Mouse (Mus musculus) midbrain, postnatal 0 days (tissue): ENCODE results near the gene Brip1. TPM values are rescaled to one million over a fixed set of nuclear protein-coding genes. Genes with fewer than 3 reads are reported as not detected.
A peak's percentile ranks its signal among the peaks of the same experiment; 100 is the strongest.
"Not testable (repeated sequence)": the region's sequence is repeated elsewhere in the genome, so short reads cannot be mapped to it uniquely, and the experiment has no call there.

ENCODE experiments used
- ATAC-seq: fragments of 200-750 bp; cut with Nextera tagmentation; 2 replicates; pipeline ENCODE4 v1.8.0; 2017; ENCODE audit warnings: moderate number of reproducible peaks, mild to moderate bottlenecking, moderate TSS enrichment, moderate library complexity; ENCODE audit not compliant: low FRiP score
- DNase-seq: peaks from one replicate; pipeline ENCODE4 v3.0.0-alpha.2; 2015; ENCODE audit warnings: low spot score
- H3K27ac ChIP-seq: fragments of 300-500 bp; sonication (generic); 2 replicates; pipeline ENCODE4 v1.5.1; 2014; ENCODE audit warnings: low read depth, mild to moderate bottlenecking, low read length, mixed read lengths
- H3K27me3 ChIP-seq: fragments of 300-500 bp; sonication (generic); 2 replicates; pipeline ENCODE4 v1.6.1; 2014; ENCODE audit warnings: low read length, control low read depth, mixed read lengths; ENCODE audit not compliant: insufficient read depth
- H3K36me3 ChIP-seq: fragments of 300-500 bp; sonication (generic); 2 replicates; pipeline ENCODE4 v1.6.1; 2014; ENCODE audit warnings: low read length, control low read depth, mixed read lengths; ENCODE audit not compliant: insufficient read depth
- H3K4me1 ChIP-seq: fragments of 300-500 bp; sonication (generic); 2 replicates; pipeline ENCODE4 v1.6.1; 2014; ENCODE audit warnings: mild to moderate bottlenecking, control low read depth, antibody characterized with exemption, low read length, mixed read lengths; ENCODE audit not compliant: insufficient read depth
- H3K4me2 ChIP-seq: fragments of 300-500 bp; sonication (generic); 2 replicates; pipeline ENCODE4 v1.6.1; 2014; ENCODE audit warnings: low read depth, mild to moderate bottlenecking, low read length, mixed read lengths; ENCODE audit not compliant: poor library complexity, severe bottlenecking
- H3K4me3 ChIP-seq: fragments of 300-500 bp; sonication (generic); 2 replicates; pipeline ENCODE4 v1.5.1; 2014; ENCODE audit warnings: low read depth, mild to moderate bottlenecking, low read length, moderate library complexity
- H3K9ac ChIP-seq: fragments of 300-500 bp; sonication (generic); replicated peaks from 2 replicates; pipeline ENCODE4 v1.6.1; 2014; ENCODE audit warnings: mild to moderate bottlenecking, low read length, moderate library complexity, mixed read lengths; ENCODE audit not compliant: poor library complexity, severe bottlenecking
- H3K9me3 ChIP-seq: fragments of 300-500 bp; sonication (generic); 2 replicates; pipeline ENCODE4 v1.6.1; 2016; ENCODE audit warnings: low read length, control low read depth
- CTCF ChIP-seq: IDR thresholded peaks from 2 replicates; pipeline ENCODE4 v1.5.1; 2016; ENCODE audit warnings: antibody characterized with exemption, mild to moderate bottlenecking
- WGBS: fragments of 180-500 bp; shearing (Covaris S2); extraction: QIAGEN DNeasy Blood & Tissue Kit; methylation state at CpG from one replicate; pipeline ENCODE4 v1.1.7; 2014; 5-methylcytosine and 5-hydroxymethylcytosine counted together
- polyA plus RNA-seq: library from polyadenylated mRNA; unstranded; fragments of >200 nt; fragmentation: Nextera tagmentation; extraction: Ambion mirVana; gene quantifications from 2 replicates; pipeline ENCODE4 v1.2.1, GENCODE M21; 2015
- total RNA-seq: library from RNA; depleted of rRNA; stranded (reverse); fragments of >200 nt; gene quantifications from 2 replicates; pipeline ENCODE4 v1.2.3, GENCODE M21; 2014

Brip1 gene
- total and polyA plus RNA-seq, 2 experiments from 2014 or later, result 0.31 to 0.38 TPM

GRCm38 (mm10) chr11:86199733-86200132 lies 1.3 kb downstream of the Brip1 start:
- Histone ChIP-seq H3K27me3 (no peaks in the 10 kb centered on the region), H3K27ac (no peak overlapping the region), H3K9me3 (no peaks in the 10 kb centered on the region), H3K4me2 (no peak overlapping the region), H3K9ac (no peak overlapping the region), H3K36me3 (no peaks in the 10 kb centered on the region), H3K4me3 (no peak overlapping the region), H3K4me1 (0 out of 2 replicates have a peak, but pooled peaks cover 2% of the 10 kb centered on the region)
- no peak for TF ChIP-seq CTCF
- DNase-seq, result no peak
- ATAC-seq, result no peak
- WGBS, result 57% methylated on average over 4 of the region's 4 CpGs

DNA sequence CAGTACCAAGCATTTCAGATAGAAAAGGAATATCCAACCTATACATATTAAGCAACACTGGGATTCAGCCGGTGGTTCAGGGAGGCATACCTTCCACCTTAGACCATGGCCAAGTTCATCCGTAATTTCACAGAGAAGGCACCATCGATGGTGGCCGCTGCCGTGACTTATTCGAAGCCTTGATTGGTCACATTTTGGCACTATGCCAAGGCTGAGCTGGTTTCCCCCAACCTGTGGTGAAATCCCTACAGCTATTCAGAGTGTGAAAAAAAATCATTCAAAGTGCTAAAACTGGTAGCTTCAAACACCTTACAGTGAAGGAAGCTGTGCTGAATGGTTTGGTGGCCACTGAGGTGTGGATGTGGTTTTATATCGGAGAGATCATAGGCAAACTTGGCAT lies 15.8 kb downstream of the Brip1 start:
- H3K4me1 ChIP-seq, H3K4me2 ChIP-seq, H3K9me3 ChIP-seq, DNase-seq, H3K4me3 ChIP-seq, H3K9ac ChIP-seq, H3K27me3 ChIP-seq, ATAC-seq, H3K36me3 ChIP-seq, H3K27ac ChIP-seq: not testable (repeated sequence)
- WGBS, result 89% methylated on average over 7 of the region's 7 CpGs

DNA sequence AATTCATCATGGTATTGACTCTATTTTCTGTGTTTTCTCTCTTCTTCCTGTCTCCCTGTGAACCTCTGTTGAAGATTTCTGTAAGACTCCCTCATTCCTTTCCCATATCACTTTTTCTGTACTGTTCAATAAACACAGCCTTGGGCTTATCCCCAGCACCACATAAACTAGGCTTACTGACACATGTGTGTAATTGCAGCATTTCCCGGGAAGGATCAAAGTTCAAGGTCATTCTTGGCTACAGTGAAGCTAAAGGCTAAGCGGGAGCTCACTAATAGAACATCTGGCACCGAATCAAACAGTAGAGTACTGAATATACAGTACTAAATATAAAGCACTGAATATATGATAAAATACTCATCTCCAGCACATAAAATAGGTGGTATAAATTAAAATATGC lies 25.2 kb downstream of the Brip1 start:
- Histone ChIP-seq H3K27me3 (no peaks in the 10 kb centered on the region), H3K9ac (no peak overlapping the region), H3K9me3 (no peaks in the 10 kb centered on the region), H3K27ac (no peak overlapping the region), H3K4me2 (no peak overlapping the region), H3K4me3 (no peak overlapping the region), H3K36me3 (no peaks in the 10 kb centered on the region), H3K4me1 (no peaks in the 10 kb centered on the region)
- no peak for TF ChIP-seq CTCF
- DNase-seq (no peak), ATAC-seq (no peak)
- WGBS, result 91% methylated on average over 3 of the region's 3 CpGs

DNA sequence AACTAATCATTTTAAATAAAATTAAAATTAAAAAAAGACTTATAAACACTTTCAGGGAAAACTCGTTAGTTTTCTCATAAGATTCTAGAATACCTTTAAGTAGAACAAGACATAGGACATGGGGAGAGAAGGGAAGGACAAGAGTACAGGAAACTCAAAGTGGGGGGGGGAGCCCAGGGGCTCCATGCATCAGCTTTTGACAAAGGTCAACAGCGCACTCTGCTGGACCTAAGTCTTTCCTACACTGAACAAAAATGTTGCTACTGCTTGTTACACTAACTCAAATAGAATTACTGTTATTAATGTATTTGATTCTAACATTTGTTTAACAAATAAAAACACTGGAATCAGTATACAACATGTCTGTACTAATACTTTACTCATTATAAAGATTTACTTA lies 26.8 kb downstream of the Brip1 start:
- ATAC-seq (no peak), DNase-seq (peak; percentile 65)
- Histone ChIP-seq H3K4me2 (no peak overlapping the region), H3K27ac (no peak overlapping the region), H3K36me3 (no peaks in the 10 kb centered on the region), H3K4me3 (no peak overlapping the region), H3K9me3 (no peaks in the 10 kb centered on the region), H3K9ac (no peak overlapping the region), H3K4me1 (no peaks in the 10 kb centered on the region), H3K27me3 (no peaks in the 10 kb centered on the region)
- 69% methylated on average over 2 of the region's 2 CpGs for WGBS
- peak; percentile 81 for TF ChIP-seq CTCF

DNA sequence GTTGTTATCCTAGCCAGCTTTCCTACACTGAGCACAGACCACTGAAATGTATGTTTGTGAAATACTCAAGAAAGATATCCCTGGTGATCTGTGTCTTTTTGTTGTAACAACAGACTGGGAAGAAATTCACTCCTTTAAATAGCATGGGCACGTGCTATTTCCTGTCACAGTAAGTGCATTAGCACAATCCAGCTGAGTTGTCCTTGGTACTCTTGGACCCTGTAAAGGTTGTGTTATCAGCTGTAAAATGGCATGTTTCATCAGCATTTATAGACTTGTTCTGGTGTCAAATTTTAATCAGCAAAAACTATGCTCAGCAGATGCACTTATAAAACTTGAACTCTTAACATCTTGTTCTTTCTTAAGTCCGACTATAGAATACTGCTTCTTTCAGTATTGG lies 30.2 kb downstream of the Brip1 start:
- no peak for TF ChIP-seq CTCF
- no peak overlapping the region for H3K27ac ChIP-seq
- DNase-seq (no peak), ATAC-seq (no peak)
- H3K36me3 ChIP-seq, result no peaks in the 10 kb centered on the region
- no peaks in the 10 kb centered on the region for H3K9me3 ChIP-seq
- no peak overlapping the region for H3K4me3 ChIP-seq
- H3K4me1 ChIP-seq, result no peaks in the 10 kb centered on the region
- H3K9ac ChIP-seq, result no peak overlapping the region
- no peaks in the 10 kb centered on the region for H3K27me3 ChIP-seq
- 87% methylated on average over 2 of the region's 2 CpGs for WGBS
- H3K4me2 ChIP-seq, result no peak overlapping the region

GRCm38 (mm10) chr11:86160251-86160650 lies 40.7 kb downstream of the Brip1 start:
- DNase-seq (no peak), ATAC-seq (no peak)
- Histone ChIP-seq H3K36me3 (no peaks in the 10 kb centered on the region), H3K9me3 (no peaks in the 10 kb centered on the region), H3K4me2 (no peak overlapping the region), H3K4me1 (no peaks in the 10 kb centered on the region), H3K4me3 (no peak overlapping the region), H3K9ac (no peak overlapping the region), H3K27me3 (no peaks in the 10 kb centered on the region), H3K27ac (no peak overlapping the region)
- 51% methylated on average over 2 of the region's 2 CpGs for WGBS
- no peak for TF ChIP-seq CTCF
